Mouse (Mus musculus): ENCODE data around the gene Zkscan5.
"Not testable (repeated sequence)": the region's sequence is repeated elsewhere in the genome, so short reads cannot be mapped to it uniquely, and the experiment has no call there.

Zkscan5 gene

DNA sequence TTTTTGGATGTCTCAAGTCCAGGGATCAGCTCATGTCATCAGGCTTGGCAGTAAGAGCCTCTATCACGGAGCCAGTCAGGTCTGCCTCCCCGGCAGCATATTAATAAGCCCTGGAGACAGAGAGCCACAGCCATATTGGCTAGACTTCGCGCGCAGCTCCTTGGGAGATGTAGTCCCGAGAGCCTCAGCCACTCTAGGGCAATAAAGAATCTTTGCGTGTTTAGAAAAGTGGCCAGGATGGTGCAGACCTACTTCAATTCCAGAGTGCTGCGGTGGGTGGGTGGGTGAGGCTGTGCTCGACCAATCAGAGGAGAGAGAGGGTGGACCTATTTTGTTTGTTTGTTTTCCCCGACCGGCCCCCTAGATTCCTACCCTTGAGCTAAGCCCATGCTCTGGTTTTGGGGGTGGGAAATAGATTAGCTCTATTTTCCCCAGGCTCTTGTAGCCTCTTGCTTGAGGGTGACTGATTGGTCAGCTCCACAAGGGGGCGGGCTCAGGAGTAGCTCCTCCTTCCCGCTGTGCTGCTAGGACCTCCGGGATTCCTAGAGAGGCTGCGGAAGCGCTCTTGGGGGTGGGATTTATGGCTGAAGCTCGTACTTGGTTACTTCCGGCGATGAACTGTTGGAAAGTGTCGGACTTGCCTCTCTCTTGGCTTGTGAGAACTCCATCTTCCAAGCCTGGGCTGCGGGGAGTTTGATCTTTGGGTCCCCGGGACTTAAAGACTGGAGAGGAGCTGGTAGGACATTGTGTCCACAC is at the start of gene Zkscan5:
Zkscan5 (plus strand) TSS at position 627 of the 756 bp plus-strand sequence.
- peak; percentile 97 for DNase-seq (ENCODE audit: low spot score)

DNA sequence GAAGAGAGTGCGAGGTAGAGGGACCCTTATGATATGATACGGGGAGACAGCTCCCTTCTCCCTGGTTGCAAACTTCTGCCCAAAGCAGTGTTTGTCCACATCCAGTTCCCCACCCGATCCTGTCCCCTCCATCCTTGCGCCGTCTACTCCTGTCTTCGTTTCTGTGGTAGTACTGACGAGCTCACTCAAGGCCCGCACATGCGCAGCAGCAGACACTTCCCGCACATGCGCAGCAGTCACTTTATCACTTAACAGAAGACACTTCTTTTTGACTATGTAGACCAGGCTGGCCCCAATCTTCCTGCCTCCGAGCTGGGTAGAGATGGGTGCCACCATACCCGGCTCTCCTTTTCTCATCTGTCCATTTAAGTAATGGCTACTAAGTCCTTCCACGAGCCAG is 43.0 kb upstream of the Zkscan5 start:
- DNase-seq (ENCODE audit: low spot score), result no peak

DNA sequence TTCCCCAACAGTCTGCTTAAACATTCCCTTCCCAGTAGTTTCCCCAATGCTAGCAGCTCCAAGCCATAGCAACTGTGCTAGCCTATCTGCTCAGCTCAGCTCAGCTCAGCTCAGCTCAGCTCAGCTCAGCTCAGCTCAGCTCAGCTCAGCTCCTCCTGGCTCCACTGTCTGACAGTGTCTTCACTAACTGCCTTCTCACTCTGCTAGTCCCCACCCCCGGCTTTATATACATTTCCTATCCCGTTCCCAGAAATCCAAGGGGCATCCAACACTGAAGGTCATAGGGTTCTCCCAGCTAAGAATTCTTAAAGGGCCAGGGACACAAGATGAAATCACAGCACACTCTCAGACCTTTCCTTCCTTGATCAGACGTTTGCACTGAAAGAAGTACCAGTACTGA is 39.7 kb upstream of the Zkscan5 start:
- DNase-seq (ENCODE audit: low spot score), result no peak

DNA sequence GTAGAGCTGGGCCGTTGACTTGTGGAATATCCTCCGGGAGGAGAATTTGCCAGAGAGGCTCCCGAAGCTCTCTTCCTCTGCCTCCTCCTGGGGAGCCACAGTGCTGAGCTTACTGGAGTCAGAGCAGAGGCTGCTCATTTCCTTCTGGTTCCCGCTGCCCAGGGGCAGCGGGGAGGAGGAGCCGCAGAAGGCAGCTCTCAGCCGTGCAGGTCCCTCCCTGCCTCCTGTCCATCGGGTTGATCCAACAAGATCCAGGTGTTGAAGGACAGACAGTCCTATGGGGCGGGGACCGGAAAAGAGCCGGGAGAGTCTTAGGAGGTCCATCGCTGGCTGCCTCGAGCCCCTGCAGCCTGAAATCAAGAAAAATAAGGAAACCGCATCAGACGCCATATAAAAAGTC is 39.2 kb upstream of the Zkscan5 start:
- no peak for DNase-seq (ENCODE audit: low spot score)

DNA sequence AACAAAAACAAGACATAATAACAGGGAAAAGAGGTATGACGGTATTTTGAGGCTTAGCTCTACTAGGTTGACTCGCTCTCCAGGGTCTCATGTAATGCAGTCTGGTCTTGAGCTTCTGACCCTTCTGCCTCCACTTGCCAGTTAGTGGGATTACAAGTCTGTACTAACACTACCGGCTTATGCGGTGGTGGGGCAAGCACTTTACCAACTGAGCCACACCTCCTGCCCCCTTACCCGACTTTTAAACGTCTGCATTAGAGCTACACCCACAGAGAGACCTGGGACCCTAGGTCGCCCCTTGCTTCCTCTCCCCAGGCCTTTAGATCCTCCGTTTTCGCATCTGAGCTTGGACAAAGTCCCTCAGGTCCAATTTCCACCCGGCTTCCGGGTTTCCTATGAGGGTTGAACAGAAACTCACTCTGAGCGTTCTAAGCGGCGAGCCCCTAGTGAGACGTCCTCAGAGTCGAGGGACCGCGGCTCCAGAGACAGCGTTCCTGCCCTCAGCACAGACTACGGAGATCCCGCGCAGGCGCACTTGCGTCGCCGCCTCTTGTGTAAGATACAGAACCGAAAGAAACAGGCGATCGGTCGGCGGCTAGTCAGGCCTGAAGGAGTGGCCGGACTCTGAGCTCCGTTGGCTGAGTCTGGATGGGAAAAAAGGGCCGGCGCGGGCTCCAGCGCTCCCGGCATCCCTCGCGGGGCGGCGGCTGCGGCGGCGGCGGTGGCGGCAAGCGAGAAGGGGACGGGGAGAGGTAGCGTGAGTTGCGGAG is 37.6 kb upstream of the Zkscan5 start, which contains the start of the genes Ptcd1 and Cpsf4:
Ptcd1 (minus strand) TSS at position 573 of the 770 bp plus-strand sequence.
Cpsf4 (plus strand) TSS at position 678 of the 770 bp plus-strand sequence.
- peak; percentile 97 for DNase-seq (ENCODE audit: low spot score)

DNA sequence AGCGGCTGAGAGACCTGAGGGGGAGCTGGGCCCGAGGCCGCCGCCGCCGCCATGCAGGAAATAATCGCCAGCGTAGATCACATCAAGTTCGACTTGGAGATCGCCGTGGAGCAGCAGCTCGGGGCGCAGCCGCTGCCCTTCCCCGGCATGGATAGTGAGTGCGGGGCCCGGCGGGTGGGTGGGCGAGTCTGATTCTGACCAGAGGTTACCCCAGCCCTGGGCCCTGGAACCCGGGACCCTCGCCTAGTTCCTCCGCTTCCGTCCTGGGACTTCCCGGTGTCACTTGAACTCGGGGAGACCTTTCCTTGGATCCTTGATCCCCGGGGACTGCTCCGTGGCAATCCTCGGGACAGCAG is 37.1 kb upstream of the Zkscan5 start:
- no peak for DNase-seq (ENCODE audit: low spot score)

DNA sequence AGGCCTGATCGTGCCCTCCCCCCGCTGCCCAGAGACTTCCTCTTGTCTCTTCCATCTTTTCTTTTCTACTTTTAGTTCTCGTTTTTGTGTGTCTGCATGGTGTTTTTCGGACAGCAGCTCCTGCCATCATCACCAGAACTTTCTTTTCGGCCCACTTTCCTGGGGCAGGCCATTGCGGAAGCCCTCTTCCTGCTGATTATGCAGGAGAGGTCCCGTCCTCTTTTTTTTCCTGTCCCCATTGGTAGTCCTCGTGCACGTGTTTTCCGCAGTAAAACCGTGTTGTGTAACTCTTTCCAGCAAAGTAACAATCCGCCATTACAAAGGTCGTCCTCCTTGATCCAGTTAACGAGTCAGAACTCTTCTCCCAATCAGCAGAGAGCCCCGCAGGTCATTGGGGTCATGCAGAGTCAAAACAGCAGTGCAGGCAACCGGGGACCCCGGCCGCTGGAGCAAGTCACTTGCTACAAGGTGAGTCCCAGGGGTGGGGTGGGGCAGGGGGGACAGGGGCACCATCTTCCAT is 25.8 kb upstream of the Zkscan5 start:
- DNase-seq (ENCODE audit: low spot score), result no peak

DNA sequence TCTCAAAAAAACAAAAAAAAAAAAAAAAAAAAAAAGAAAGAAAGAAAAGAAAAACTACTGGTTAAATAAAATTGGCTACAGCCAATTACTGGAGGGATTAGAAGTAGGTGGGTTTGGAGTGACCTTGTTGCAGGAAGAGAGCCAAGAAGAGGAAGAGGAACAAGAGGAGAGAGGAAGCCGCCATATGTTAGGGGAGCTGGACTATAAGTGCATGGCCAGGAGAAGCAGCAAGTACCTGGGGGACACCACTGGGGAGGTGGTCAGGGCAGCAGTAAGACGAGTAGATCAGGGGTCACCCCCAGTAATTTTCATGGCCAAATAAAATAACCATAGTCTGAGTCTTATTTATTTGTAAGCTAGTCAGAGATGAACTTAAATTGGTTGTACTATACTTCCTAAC is 19.1 kb upstream of the Zkscan5 start:
- DNase-seq (ENCODE audit: low spot score), result no peak

DNA sequence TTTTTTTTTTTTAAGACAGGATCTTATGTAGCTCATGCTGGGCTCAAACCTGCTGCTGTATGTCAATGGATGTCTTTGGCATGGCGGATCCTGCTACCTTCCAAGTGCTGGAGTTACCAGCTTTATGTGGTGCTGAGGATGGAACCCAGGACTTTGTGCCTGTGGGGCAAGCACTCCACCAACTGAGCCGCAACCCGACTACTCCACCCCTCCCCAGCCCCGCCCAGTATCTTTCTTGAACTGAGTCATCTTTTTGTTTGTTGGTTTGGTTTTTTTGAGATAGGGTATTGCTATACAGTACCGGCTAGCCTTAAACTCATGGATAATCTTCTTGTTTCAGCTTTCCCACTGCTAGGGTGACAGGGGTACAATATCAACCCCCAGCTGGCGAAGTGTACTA is 14.9 kb upstream of the Zkscan5 start:
- no peak for DNase-seq (ENCODE audit: low spot score)

DNA sequence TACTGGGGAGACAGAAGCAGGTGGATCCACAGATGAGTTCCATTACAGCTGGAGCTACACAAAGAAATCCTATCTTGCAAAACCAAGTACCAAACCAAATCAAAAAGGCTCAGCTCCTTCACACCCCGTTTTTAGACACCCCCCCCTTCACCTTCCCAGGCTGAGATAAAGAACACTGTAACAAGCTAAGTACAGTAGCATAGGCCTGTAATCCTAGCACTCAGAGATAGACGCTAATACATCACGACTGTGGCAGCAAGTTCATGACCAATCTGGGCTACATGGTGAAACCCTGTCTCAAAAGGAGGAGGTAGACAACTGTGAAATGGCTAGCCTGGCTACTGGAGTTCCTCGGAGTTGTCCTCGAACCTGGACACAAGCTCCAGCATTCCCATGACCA is 14.0 kb upstream of the Zkscan5 start:
- no peak for DNase-seq (ENCODE audit: low spot score)

DNA sequence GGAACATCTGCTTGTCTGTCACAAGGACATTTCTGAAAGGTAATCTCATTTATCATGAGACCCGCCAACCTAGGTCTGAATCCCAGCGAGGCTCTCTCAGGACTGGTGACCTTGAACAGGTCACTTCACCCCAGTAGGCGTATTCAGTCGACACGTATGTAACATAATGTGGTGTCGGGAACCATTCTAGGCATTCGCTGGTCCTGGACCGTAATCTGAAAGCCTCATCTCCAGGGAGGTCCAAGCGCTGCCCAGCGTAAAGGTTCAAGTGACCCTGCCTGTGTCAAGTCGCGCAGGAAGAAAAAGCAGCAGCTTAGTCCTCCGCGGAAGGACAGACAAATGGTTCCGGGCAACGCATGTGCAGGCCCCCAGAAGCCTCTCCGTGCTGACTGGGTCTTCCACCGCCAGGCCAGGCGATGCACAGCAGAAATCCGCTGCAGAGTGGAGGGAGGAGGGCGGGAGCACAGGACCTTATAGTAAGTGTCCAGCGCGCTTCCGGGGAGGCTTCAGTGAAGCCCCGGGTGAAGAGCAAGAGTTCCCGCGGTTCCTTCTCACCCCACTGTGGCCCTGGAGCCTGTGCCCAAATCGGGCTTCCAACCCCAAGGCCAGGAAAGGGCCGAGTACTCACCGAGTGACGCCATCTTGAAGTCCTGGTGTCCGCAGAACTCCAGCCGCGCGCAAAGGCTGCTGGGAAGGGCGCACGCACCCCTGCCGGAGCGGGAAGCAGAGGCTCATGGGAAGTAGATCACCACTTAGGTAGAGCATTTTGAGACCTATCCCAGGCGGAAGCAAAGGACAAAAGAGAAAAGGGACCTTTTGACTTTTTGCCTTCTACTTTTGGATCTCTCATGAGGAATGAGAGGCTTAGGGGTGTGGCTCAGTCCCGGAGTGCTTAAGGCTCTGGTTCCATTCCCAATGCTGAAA is 13.2 kb upstream of the Zkscan5 start:
- DNase-seq (ENCODE audit: low spot score), result peak; percentile 84

DNA sequence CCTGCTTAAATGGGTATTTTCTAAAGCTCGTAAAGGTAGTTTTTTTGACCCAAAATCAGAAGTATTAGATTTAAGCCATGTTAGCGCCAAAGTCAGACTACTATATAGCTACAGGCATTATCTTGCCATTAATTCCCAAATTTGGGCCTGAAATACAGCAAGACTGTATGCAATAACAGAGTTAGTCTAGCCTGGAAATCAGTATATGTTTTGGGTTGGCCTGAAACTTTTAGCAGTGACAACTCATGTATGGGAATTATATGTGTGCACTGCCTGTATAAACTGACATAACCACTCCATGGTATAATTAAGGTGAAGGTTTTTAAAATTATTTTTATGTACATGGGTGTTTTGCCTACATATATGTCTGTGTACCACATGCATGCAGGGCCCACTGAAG is 12.4 kb upstream of the Zkscan5 start, which contains the start of gene Atp5j2:
Atp5j2 (minus strand) TSS at position 101 of the 400 bp plus-strand sequence.
- DNase-seq (ENCODE audit: low spot score), result no peak

DNA sequence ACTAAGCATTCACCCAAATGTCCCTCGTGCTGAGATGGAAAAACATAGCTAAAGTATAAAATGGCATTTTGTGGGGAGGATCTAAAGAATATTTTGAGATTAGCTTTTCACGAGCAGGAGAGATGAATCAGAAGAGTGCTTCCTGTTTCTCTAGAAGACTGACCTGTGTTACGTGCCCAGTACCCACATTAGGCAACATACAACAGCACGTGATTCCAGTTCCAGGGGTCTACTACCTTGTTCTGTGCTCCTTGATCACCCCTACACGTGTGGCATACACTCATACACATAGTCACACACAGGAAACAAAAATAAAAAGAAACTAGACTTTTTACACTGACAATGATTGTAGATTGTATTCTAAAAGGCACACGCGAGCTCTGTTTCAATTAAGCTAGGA is 4.0 kb upstream of the Zkscan5 start:
- DNase-seq (ENCODE audit: low spot score), result no peak

DNA sequence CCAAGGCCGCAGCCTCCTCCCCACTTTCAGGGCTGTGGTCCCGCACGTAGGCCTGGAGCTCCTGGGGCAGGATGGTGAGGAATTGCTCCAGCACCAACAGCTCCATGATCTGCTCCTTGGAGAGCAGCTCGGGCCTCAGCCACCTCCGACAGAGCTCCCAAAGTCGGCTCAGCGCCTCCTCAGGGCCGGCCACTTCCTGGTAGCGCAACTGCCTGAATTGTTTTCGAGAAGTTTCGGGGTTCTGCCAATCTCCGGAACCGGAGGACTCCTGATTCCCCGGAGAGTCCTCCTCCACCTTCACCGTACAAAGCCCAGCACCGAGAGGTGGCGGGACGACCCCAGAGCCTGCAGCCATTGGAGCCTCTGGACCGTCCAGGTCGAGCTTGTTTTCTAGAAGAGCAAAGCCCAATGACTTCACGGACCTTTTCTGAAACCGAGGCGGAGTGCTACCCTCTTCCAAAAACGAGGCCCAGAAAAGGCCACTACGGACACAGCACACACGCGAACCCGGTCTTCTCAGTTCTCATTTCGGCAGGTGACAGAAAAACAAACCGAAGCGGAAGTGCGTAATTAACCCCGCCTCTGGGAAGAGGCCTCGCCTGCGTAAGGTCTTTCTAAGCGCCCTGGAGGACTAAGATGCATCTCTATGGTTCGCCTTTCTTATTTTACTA is 2.9 kb upstream of the Zkscan5 start, which contains the start of gene Zkscan14:
Zkscan14 (minus strand) TSS at position 548 of the 671 bp plus-strand sequence.
- peak; percentile 47 for DNase-seq (ENCODE audit: low spot score)

DNA sequence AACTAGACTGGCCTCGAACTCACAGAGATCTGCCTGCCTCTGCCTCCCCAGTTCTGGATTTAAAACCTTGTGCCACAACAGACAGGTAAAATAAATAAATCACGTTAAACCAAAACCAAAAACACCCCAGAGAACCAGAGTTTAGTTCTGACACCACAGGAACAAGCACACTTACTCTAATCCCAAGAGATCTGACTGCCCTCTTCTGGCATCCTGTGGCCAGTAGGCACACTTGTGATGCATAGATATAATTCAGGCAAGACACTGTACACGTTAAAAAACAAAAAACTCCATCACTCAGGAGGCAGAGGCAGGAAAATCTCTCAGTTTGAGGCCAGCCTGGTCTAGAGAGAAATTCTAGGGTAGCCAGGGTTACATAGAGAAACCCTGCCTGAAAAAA is 1.9 kb upstream of the Zkscan5 start:
- DNase-seq (ENCODE audit: low spot score), result no peak

DNA sequence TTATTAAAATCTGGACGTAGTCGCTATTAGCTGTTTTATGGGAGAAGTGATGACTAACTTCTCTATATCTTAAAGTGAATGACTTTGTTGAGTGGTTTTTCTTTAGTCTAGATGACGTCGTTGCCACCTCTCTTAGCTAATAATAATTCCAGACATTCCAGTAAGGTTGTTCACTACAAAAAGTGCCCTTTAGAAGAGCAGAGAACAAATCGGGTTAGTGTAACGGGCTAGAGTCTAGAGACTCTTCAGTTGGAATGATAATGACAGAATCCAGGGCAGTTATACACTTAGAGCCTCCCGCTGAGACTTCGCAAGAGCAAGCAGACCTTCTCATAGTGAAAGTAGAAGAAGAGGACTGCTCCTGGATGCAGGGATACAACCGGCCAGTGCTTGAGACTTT is 679 bp downstream of the Zkscan5 start:
- DNase-seq (ENCODE audit: low spot score), result no peak

DNA sequence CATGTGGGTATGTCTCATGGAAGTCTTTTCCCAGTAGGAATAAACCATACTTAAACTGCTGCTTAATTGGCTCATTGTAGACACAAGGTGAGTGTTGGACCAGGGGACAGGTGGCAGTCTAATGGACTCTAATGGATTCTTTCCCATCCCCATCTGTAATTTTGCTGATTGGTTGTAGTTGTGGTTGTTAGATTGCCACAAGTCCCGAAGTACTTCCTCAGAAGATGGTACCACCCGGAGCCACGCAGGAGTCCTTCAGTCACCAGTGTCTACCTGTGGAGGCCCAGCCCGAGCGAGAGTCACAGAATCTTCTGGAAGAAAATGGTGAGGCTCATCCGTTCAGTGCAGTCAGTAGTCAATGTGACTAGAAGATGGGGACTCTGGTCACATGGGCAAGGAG is 3.0 kb downstream of the Zkscan5 start:
- DNase-seq (ENCODE audit: low spot score), result no peak

DNA sequence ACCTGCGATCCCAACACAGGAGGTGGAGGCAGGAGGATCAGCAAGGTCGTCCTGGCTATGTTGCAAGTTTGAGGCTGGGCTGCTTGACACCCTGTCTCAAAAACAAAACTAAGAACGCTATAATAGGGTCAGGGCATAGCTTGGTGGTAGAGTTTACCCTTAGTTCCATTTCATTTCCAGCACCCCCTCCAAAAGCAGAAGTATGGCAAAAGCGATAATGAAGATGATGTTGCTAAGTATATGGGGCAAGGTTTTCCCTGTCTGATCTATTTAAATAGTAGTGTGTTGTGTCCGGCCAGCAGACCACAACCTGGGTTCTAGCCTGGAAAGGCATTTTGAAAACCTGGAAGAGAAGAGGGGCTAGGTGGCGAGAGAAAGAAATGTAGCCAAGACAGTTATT is 3.6 kb downstream of the Zkscan5 start:
- no peak for DNase-seq (ENCODE audit: low spot score)

DNA sequence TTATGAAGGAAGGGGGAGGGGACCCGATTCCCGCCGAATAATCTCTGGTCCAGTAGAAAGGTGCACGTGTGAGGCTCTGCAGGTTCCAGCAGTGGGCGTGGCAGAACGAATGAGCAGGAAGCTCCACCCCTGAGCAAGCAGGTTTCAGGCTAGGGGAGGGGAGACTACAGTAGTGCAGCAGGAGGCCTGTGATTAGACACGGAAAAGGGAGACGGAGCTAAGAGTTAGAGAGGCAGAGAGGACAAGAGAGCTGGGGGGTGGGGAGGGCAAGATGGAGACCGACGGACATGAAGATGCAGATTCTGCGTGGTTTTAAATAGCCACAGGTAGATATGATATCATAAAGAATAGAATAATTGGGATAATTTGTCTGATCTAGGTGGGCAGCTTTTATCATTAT is 4.0 kb downstream of the Zkscan5 start:
- not testable (repeated sequence) for DNase-seq (ENCODE audit: low spot score)

DNA sequence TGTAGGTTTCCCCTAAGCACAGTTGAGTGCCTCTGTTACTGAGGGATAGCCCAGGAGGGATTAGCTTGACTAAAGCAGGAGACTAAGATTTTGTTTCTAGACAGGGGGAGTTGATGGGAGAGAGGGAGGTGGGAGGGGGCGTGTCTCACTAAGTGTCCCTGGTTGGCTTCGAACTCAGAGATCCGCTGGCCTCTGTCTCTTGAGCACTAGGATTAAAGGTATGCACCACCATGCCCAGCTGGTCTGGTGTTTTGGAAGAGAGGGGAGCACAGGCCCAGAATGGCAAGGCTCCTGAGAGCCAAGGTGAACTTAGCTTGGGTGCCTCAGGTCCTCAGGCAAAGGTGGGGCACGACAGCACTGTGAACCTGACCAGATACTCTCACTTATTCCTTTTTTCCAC is 7.0 kb downstream of the Zkscan5 start:
- no peak for DNase-seq (ENCODE audit: low spot score)

DNA sequence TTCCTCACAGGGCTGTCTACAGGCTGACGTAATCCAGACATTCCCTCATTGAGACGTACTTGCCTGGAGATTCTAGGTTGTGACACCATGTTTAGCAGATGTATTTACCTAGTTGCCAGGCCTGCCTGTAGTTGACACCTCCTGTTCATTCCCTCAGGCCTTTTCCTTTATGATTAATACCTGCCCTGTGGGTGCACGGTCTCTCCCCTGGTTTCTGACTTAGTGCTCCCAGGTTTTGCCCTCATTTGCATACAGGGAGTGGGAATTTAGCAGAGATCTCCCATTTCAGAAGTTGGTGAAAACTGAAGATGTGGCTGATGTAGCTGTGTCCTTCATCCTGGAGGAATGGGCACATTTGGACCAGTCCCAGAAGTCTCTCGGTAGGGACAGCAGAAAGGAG is 7.9 kb downstream of the Zkscan5 start:
- DNase-seq (ENCODE audit: low spot score), result no peak

All from left cerebral cortex, adult 11 months (tissue).